Mouse (Mus musculus): ENCODE results near the gene Gpsm2. TPM values are rescaled to one million over a fixed set of nuclear protein-coding genes. Genes with fewer than 3 reads are reported as not detected.

Gpsm2 gene
- polyA plus RNA-seq, 1 experiment from 2014 or later, result 18.3 TPM

- 51% methylated on average over 3 of the region's 3 CpGs for WGBS (ENCODE audit: insufficient replicate concordance)
- no peak overlapping the region for H3K27ac ChIP-seq (ENCODE audit: low read depth)
- H3K9me3 ChIP-seq (ENCODE audit: low read length), result no peaks in the 10 kb centered on the region
- no peak overlapping the region for H3K9ac ChIP-seq (replicated peaks)
- H3K4me3 ChIP-seq (ENCODE audit: low read depth, low read length), result no peak overlapping the region
- peak overlapping the region; percentile 80 for H3K4me2 ChIP-seq (ENCODE audit: low read depth, low read length)
- H3K36me3 ChIP-seq (replicated peaks; ENCODE audit: insufficient read depth, low read length), result no peaks in the 10 kb centered on the region
- no peaks in the 10 kb centered on the region for H3K27me3 ChIP-seq (ENCODE audit: insufficient read depth, low read length)
- DNase-seq (no peak), ATAC-seq (no peak)
- peaks cover 31% of the 10 kb centered on the region for H3K4me1 ChIP-seq (ENCODE audit: insufficient read depth)
- TF ChIP-seq EP300 (IDR thresholded peaks at IDR 0.05; ENCODE audit: low read depth), result no peak
- TF ChIP-seq CTCF (IDR thresholded peaks at IDR 0.05; ENCODE audit: low read depth), result no peak
Measured at GRCm38 (mm10) chr3:108719761-108720160, 2.3 kb downstream of the Gpsm2 start.

GRCm38 (mm10) chr3:108719357-108719756, 2.8 kb downstream of the Gpsm2 start:
- Histone ChIP-seq H3K9ac (replicated peaks) (no peak overlapping the region), H3K4me2 (ENCODE audit: low read depth, low read length) (peak overlapping the region; percentile 11; the same call in 1 of the 2 replicates), H3K4me1 (ENCODE audit: insufficient read depth) (peaks cover 31% of the 10 kb centered on the region), H3K27ac (ENCODE audit: low read depth) (no peak overlapping the region), H3K9me3 (ENCODE audit: low read length) (no peaks in the 10 kb centered on the region), H3K36me3 (replicated peaks; ENCODE audit: insufficient read depth, low read length) (no peaks in the 10 kb centered on the region), H3K4me3 (ENCODE audit: low read depth, low read length) (no peak overlapping the region), H3K27me3 (ENCODE audit: insufficient read depth, low read length) (no peaks in the 10 kb centered on the region)
- no peak for ATAC-seq
- 64% methylated on average over 2 of the region's 2 CpGs for WGBS (ENCODE audit: insufficient replicate concordance)
- DNase-seq, result no peak
- TF ChIP-seq CTCF (IDR thresholded peaks at IDR 0.05; ENCODE audit: low read depth) (no peak), EP300 (IDR thresholded peaks at IDR 0.05; ENCODE audit: low read depth) (no peak)

- TF ChIP-seq CTCF (IDR thresholded peaks at IDR 0.05; ENCODE audit: low read depth) (no peak), EP300 (IDR thresholded peaks at IDR 0.05; ENCODE audit: low read depth) (no peak)
- no peak overlapping the region for H3K4me3 ChIP-seq (ENCODE audit: low read depth, low read length)
- WGBS (ENCODE audit: insufficient replicate concordance), result 45% methylated on average over 3 of the region's 3 CpGs
- H3K9ac ChIP-seq (replicated peaks), result no peak overlapping the region
- H3K27me3 ChIP-seq (ENCODE audit: insufficient read depth, low read length), result no peaks in the 10 kb centered on the region
- H3K9me3 ChIP-seq (ENCODE audit: low read length), result no peaks in the 10 kb centered on the region
- no peak overlapping the region for H3K4me2 ChIP-seq (ENCODE audit: low read depth, low read length)
- ATAC-seq (no peak), DNase-seq (no peak)
- H3K27ac ChIP-seq (ENCODE audit: low read depth), result peak overlapping the region; percentile 34; the same call in 1 of the 2 replicates
- H3K4me1 ChIP-seq (ENCODE audit: insufficient read depth), result peaks cover 32% of the 10 kb centered on the region
- no peaks in the 10 kb centered on the region for H3K36me3 ChIP-seq (replicated peaks; ENCODE audit: insufficient read depth, low read length)
Measured at GRCm38 (mm10) chr3:108717896-108718502, 4.1 kb downstream of the Gpsm2 start.

- DNase-seq (peak; percentile 75), ATAC-seq (peak; percentile 95)
- no peaks in the 10 kb centered on the region for H3K27me3 ChIP-seq (ENCODE audit: insufficient read depth, low read length)
- TF ChIP-seq EP300 (IDR thresholded peaks at IDR 0.05; ENCODE audit: low read depth), result peak; percentile 63; the same call in 1 of the 2 replicates
- no peak for TF ChIP-seq CTCF (IDR thresholded peaks at IDR 0.05; ENCODE audit: low read depth)
- H3K27ac ChIP-seq (ENCODE audit: low read depth), result peak overlapping the region; percentile 86
- H3K9ac ChIP-seq (replicated peaks), result no peak overlapping the region
- no peaks in the 10 kb centered on the region for H3K36me3 ChIP-seq (replicated peaks; ENCODE audit: insufficient read depth, low read length)
- no peak overlapping the region for H3K4me3 ChIP-seq (ENCODE audit: low read depth, low read length)
- 56% methylated on average over 4 of the region's 4 CpGs for WGBS (ENCODE audit: insufficient replicate concordance)
- peak overlapping the region; percentile 46; the same call in 1 of the 2 replicates for H3K4me2 ChIP-seq (ENCODE audit: low read depth, low read length)
- H3K4me1 ChIP-seq (ENCODE audit: insufficient read depth), result peaks cover 24% of the 10 kb centered on the region
- H3K9me3 ChIP-seq (ENCODE audit: low read length), result no peaks in the 10 kb centered on the region
Measured at GRCm38 (mm10) chr3:108714837-108715236, 7.3 kb downstream of the Gpsm2 start.

GRCm38 (mm10) chr3:108713065-108713675, 8.9 kb downstream of the Gpsm2 start:
- H3K27me3 ChIP-seq (ENCODE audit: insufficient read depth, low read length), result no peaks in the 10 kb centered on the region
- WGBS (ENCODE audit: insufficient replicate concordance), result 38% methylated on average over 3 of the region's 3 CpGs
- peaks cover 17% of the 10 kb centered on the region for H3K4me1 ChIP-seq (ENCODE audit: insufficient read depth)

GRCm38 (mm10) chr3:108711296-108711695, 10.8 kb downstream of the Gpsm2 start:
- H3K9me3 ChIP-seq (ENCODE audit: low read length), result no peaks in the 10 kb centered on the region
- 0 out of 2 replicates have a peak, but pooled peaks cover 2% of the 10 kb centered on the region for H3K36me3 ChIP-seq (replicated peaks; ENCODE audit: insufficient read depth, low read length)
- peaks cover 8% of the 10 kb centered on the region for H3K4me1 ChIP-seq (ENCODE audit: insufficient read depth)
- no peak overlapping the region for H3K4me2 ChIP-seq (ENCODE audit: low read depth, low read length)
- H3K4me3 ChIP-seq (ENCODE audit: low read depth, low read length), result no peak overlapping the region
- ATAC-seq (no peak), DNase-seq (no peak)
- 96% methylated on average over 5 of the region's 5 CpGs for WGBS (ENCODE audit: insufficient replicate concordance)
- no peaks in the 10 kb centered on the region for H3K27me3 ChIP-seq (ENCODE audit: insufficient read depth, low read length)
- TF ChIP-seq CTCF (IDR thresholded peaks at IDR 0.05; ENCODE audit: low read depth) (no peak), EP300 (IDR thresholded peaks at IDR 0.05; ENCODE audit: low read depth) (no peak)
- no peak overlapping the region for H3K27ac ChIP-seq (ENCODE audit: low read depth)
- no peak overlapping the region for H3K9ac ChIP-seq (replicated peaks)

More at GRCm38 (mm10) chr3:108713065-108713675, 8.9 kb downstream of the Gpsm2 start:
- Histone ChIP-seq H3K36me3 (replicated peaks; ENCODE audit: insufficient read depth, low read length) (no peaks in the 10 kb centered on the region), H3K4me3 (ENCODE audit: low read depth, low read length) (no peak overlapping the region), H3K9ac (replicated peaks) (no peak overlapping the region), H3K27ac (ENCODE audit: low read depth) (0 out of 2 replicates have a peak overlapping the region, but pooled peaks have one; percentile 86), H3K9me3 (ENCODE audit: low read length) (no peaks in the 10 kb centered on the region), H3K4me2 (ENCODE audit: low read depth, low read length) (peak overlapping the region; percentile 4; the same call in 1 of the 2 replicates)
- DNase-seq, result no peak
- TF ChIP-seq CTCF (IDR thresholded peaks at IDR 0.05; ENCODE audit: low read depth), result no peak
- TF ChIP-seq EP300 (IDR thresholded peaks at IDR 0.05; ENCODE audit: low read depth), result no peak
- ATAC-seq, result no peak
